Mouse (Mus musculus) CH12.LX (cell line): ENCODE measurements at regions not wholly inside any gene's neighbourhood (a gene's known extent, or its start where the extent isn't known, plus 50 kb on each side); places are given as distances from the start of the nearest gene placed in this dataset.

Source experiments
- DNase-seq: peaks from one replicate; pipeline ENCODE4 v3.0.0-alpha.2; 2013; ENCODE audit errors: extremely low read depth
- H3K27ac ChIP-seq: 2 replicates; pipeline ENCODE4 v1.5.1; 2012; ENCODE audit warnings: low read depth, mild to moderate bottlenecking, control low read depth, moderate library complexity; ENCODE audit not compliant: insufficient read depth
- H3K27me3 ChIP-seq: replicated peaks from 2 replicates; pipeline ENCODE3; 2012; ENCODE audit warnings: inconsistent platforms
- H3K36me3 ChIP-seq, 2 experiments: replicated peaks in 1 of 2; 2 replicates each; pipeline versions ENCODE3 to v1.6.1; 2012; ENCODE audit warnings: inconsistent platforms in 1 of 2, low read length in 1 of 2, mild to moderate bottlenecking in 1 of 2, mixed read lengths in 1 of 2, moderate library complexity in 1 of 2; ENCODE audit not compliant: control insufficient read depth in 1 of 2, insufficient read depth in 1 of 2
- H3K4me1 ChIP-seq, 2 experiments: 2 replicates each; pipeline ENCODE4 v1.6.1; 2012; ENCODE audit warnings: inconsistent platforms in 1 of 2, moderate library complexity in 1 of 2; ENCODE audit not compliant: insufficient read depth in 2 of 2, control insufficient read depth in 1 of 2
- H3K4me2 ChIP-seq: 2 replicates; pipeline ENCODE4 v1.6.1; 2012; ENCODE audit warnings: low read depth, mild to moderate bottlenecking, control low read depth; ENCODE audit not compliant: poor library complexity, insufficient read depth, severe bottlenecking
- H3K4me3 ChIP-seq, 3 experiments: fragments of 150-350 bp in 1 of 3; sonication (generic) in 1 of 3; replicated peaks in 1 of 3; 2 replicates each; pipeline versions ENCODE3 to v1.5.1; 2011 to 2012; ENCODE audit warnings: low read depth in 2 of 3, low read length in 2 of 3, mild to moderate bottlenecking in 2 of 3, moderate library complexity in 2 of 3, control low read depth in 1 of 3, improper control_type of control experiment in 1 of 3, inconsistent platforms in 1 of 3, mixed read lengths in 1 of 3; ENCODE audit not compliant: poor library complexity in 1 of 3
- H3K79me2 ChIP-seq: replicated peaks from 2 replicates; pipeline ENCODE4 v1.6.1; 2012; ENCODE audit warnings: mild to moderate bottlenecking, moderate library complexity; ENCODE audit not compliant: control insufficient read depth, poor library complexity, insufficient read depth, severe bottlenecking; ENCODE audit errors: extremely low read depth
- H3K9ac ChIP-seq: 2 replicates; pipeline ENCODE4 v1.6.1; 2012; ENCODE audit warnings: low read depth, mild to moderate bottlenecking, control low read depth, moderate library complexity; ENCODE audit not compliant: insufficient read depth
- H3K9me3 ChIP-seq: replicated peaks from 2 replicates; pipeline ENCODE3; 2012; ENCODE audit warnings: low read length, inconsistent platforms, mixed read lengths
- BHLHE40 ChIP-seq: IDR thresholded peaks from 2 replicates; pipeline ENCODE4 v1.6.1; 2011; ENCODE audit warnings: mild to moderate bottlenecking, low read depth, low read length, improper control_type of control experiment
- CHD1 ChIP-seq: IDR thresholded peaks from 2 replicates; pipeline ENCODE4 v1.6.1; 2012; ENCODE audit warnings: low read depth, low read length, improper control_type of control experiment, inconsistent platforms
- CHD2 ChIP-seq: IDR thresholded peaks from 2 replicates; pipeline ENCODE4 v1.6.1; 2011; ENCODE audit warnings: low read length, improper control_type of control experiment
- CTCF ChIP-seq, 2 experiments: IDR thresholded peaks in 1 of 2; conservative IDR thresholded peaks in 1 of 2; 2 replicates each; pipeline ENCODE4 v1.5.1; 2011 to 2012; ENCODE audit warnings: low read depth in 2 of 2, low read length in 2 of 2, improper control_type of control experiment in 1 of 2, inconsistent platforms in 1 of 2, mild to moderate bottlenecking in 1 of 2, moderate library complexity in 1 of 2
- ELF1 ChIP-seq: IDR thresholded peaks from 2 replicates; pipeline ENCODE4 v1.6.1; 2014; ENCODE audit warnings: low read depth, mild to moderate bottlenecking, inconsistent platforms, low read length, improper control_type of control experiment
- IRF4 ChIP-seq: IDR thresholded peaks from 2 replicates; pipeline ENCODE4 v1.6.1; 2014; ENCODE audit warnings: low read depth, mild to moderate bottlenecking, inconsistent platforms, low read length, improper control_type of control experiment
- JUN ChIP-seq: IDR thresholded peaks from 2 replicates; pipeline ENCODE4 v1.6.1; 2011; ENCODE audit warnings: low read depth, mild to moderate bottlenecking, low read length, improper control_type of control experiment, moderate library complexity; ENCODE audit not compliant: insufficient read depth
- JUND ChIP-seq: conservative IDR thresholded peaks from 2 replicates; pipeline ENCODE4 v1.6.1; 2011; ENCODE audit warnings: low read depth, low read length, improper control_type of control experiment
- KAT2A ChIP-seq: IDR thresholded peaks from 2 replicates; pipeline ENCODE4 v1.6.1; 2012; ENCODE audit warnings: low read length, improper control_type of control experiment, inconsistent platforms; ENCODE audit not compliant: insufficient replicate concordance
- MAFK ChIP-seq: IDR thresholded peaks from 2 replicates; pipeline ENCODE4 v1.6.1; 2011; ENCODE audit warnings: low read length, improper control_type of control experiment; ENCODE audit not compliant: insufficient replicate concordance
- MAX ChIP-seq: IDR thresholded peaks from 2 replicates; pipeline ENCODE4 v1.6.1; 2011; ENCODE audit warnings: low read length, improper control_type of control experiment
- MAZ ChIP-seq: IDR thresholded peaks from 2 replicates; pipeline ENCODE4 v1.6.1; 2012; ENCODE audit warnings: low read depth, mild to moderate bottlenecking, inconsistent platforms, low read length, improper control_type of control experiment, moderate library complexity
- MEF2A ChIP-seq: IDR thresholded peaks from 2 replicates; pipeline ENCODE4 v1.6.1; 2014; ENCODE audit warnings: low read depth, mild to moderate bottlenecking, inconsistent platforms, low read length, improper control_type of control experiment, borderline replicate concordance
- MXI1 ChIP-seq: IDR thresholded peaks from 2 replicates; pipeline ENCODE4 v1.6.1; 2011; ENCODE audit warnings: mild to moderate bottlenecking, low read depth, low read length, improper control_type of control experiment
- NELFE ChIP-seq: IDR thresholded peaks from 2 replicates; pipeline ENCODE4 v1.6.1; 2011; ENCODE audit warnings: low read depth, low read length, improper control_type of control experiment
- PAX5 ChIP-seq: IDR thresholded peaks from 2 replicates; pipeline ENCODE4 v1.6.1; 2012; ENCODE audit warnings: low read length, inconsistent platforms, mixed read lengths
- POLR2A ChIP-seq: IDR thresholded peaks from 2 replicates; pipeline ENCODE4 v1.6.1; 2011; ENCODE audit warnings: low read depth, mild to moderate bottlenecking, improper control_type of control experiment, low read length
- RAD21 ChIP-seq: IDR thresholded peaks from 2 replicates; pipeline ENCODE4 v1.6.1; 2011; ENCODE audit warnings: low read depth, mild to moderate bottlenecking, low read length, improper control_type of control experiment, moderate library complexity
- RCOR1 ChIP-seq: conservative IDR thresholded peaks from 2 replicates; pipeline ENCODE4 v1.6.1; 2012; ENCODE audit warnings: low read depth, mild to moderate bottlenecking, inconsistent platforms, low read length, improper control_type of control experiment
- SIN3A ChIP-seq: IDR thresholded peaks from 2 replicates; pipeline ENCODE4 v1.6.1; 2012; ENCODE audit warnings: low read length, improper control_type of control experiment, inconsistent platforms
- SMC3 ChIP-seq: IDR thresholded peaks from 2 replicates; pipeline ENCODE4 v1.6.1; 2011; ENCODE audit warnings: low read depth, low read length, improper control_type of control experiment
- TCF12 ChIP-seq: IDR thresholded peaks from 2 replicates; pipeline ENCODE4 v1.6.1; 2014; ENCODE audit warnings: low read depth, mild to moderate bottlenecking, inconsistent platforms, low read length, improper control_type of control experiment
- UBTF ChIP-seq: IDR thresholded peaks from 2 replicates; pipeline ENCODE4 v1.6.1; 2012; ENCODE audit warnings: low read depth, mild to moderate bottlenecking, inconsistent platforms, low read length, improper control_type of control experiment, moderate library complexity
- USF1 ChIP-seq: IDR thresholded peaks from 2 replicates; pipeline ENCODE4 v1.6.1; 2014; ENCODE audit warnings: low read depth, mild to moderate bottlenecking, inconsistent platforms, low read length, improper control_type of control experiment
- USF2 ChIP-seq: conservative IDR thresholded peaks from 2 replicates; pipeline ENCODE4 v1.6.1; 2011; ENCODE audit warnings: low read depth, low read length, improper control_type of control experiment
- ZC3H11A ChIP-seq: IDR thresholded peaks from 2 replicates; pipeline ENCODE4 v1.6.1; 2012; ENCODE audit warnings: low read depth, mild to moderate bottlenecking, inconsistent platforms, low read length, improper control_type of control experiment
- ZKSCAN1 ChIP-seq: IDR thresholded peaks from 2 replicates; pipeline ENCODE4 v1.6.1; 2012; ENCODE audit warnings: low read depth, inconsistent platforms, low read length, improper control_type of control experiment, borderline replicate concordance
- ZMIZ1 ChIP-seq: IDR thresholded peaks from 2 replicates; pipeline ENCODE4 v1.6.1; 2012; ENCODE audit warnings: low read depth, mild to moderate bottlenecking, inconsistent platforms, low read length, improper control_type of control experiment
- ZNF384 ChIP-seq: IDR thresholded peaks from 2 replicates; pipeline ENCODE4 v1.6.1; 2012; ENCODE audit warnings: low read depth, low read length, improper control_type of control experiment, inconsistent platforms
- dilution Hi-C: fragments of 300-500 bp; cut with MboI; formaldehyde crosslinking; loops from 2 replicates; pipeline ENCODE4 v1.14.3; 2020; ENCODE audit warnings: low sequenced_read_pairs; ENCODE audit not compliant: extremely low pct_unique_long_range_greater_than_20kb, extremely low pct_ligation_motif_present
- in situ Hi-C: fragments of 300-500 bp; cut with MboI; formaldehyde crosslinking; loops from 3 replicates; pipeline ENCODE4 v1.14.3; 2019; ENCODE audit warnings: low sequenced_read_pairs, low pct_ligation_motif_present, low pct_unique_long_range_greater_than_20kb, mixed read lengths

DNA sequence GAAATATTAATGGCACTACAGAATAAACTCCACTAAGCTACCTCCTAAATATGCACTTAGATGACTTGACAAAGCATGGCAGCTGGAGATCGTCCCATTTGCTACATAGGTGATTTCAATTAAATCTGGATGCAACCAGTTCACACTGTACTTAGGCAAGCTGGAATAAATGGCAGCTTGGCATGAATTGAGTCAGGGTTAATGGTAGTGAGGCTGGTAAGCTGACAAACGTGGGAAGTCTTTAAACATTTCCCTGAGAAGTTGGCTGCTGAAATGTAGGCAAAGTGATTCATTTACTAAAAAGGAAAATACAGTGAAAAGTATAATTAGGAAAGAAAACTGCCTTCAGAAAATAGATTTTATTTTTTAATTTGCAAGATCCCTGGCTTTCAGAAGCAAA is 2000.9 kb upstream of the Slc39a10 start:
- in situ Hi-C loops = no loop called here
- TF ChIP-seq USF2 (no peak), KAT2A (no peak), POLR2A (no peak), ELF1 (no peak)
- no peaks in the 10 kb centered on the region for H3K27me3 ChIP-seq
- H3K4me3 ChIP-seq = no peak overlapping the region
- DNase-seq = no peak
- no peak overlapping the region for H3K9ac ChIP-seq
- peaks cover 7% of the 10 kb centered on the region for H3K9me3 ChIP-seq
- dilution Hi-C loops = no loop called here
- no peaks in the 10 kb centered on the region for H3K79me2 ChIP-seq
- no peak overlapping the region for H3K27ac ChIP-seq
- H3K36me3 ChIP-seq = no peaks in the 10 kb centered on the region
- H3K4me2 ChIP-seq = no peak overlapping the region
- no peaks in the 10 kb centered on the region for H3K4me1 ChIP-seq

DNA sequence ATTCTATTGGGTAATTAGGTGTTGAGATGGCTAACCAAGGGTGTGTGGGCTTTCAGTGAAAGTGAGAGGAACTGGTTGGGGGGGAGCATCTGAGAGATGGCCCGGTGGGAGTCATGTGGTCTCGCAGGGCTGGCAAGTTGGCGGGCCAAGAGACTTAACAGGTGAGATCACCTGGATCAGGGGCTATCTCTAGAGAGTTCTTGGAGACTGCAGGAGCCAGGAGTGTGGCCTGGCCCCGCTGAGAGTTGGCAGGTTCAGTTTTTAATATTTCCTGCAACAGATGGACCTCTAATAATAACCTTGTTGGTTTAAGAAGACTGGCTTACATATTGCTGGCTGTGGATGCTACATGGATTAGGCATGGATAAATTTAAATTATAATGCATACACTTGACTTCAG is 1984.0 kb upstream of the Tmeff2 start:
- TF ChIP-seq CTCF (conservative IDR thresholded peaks at IDR 0.05 in 1 of 2, IDR thresholded peaks at IDR 0.05 in 1 of 2; ENCODE audit: low read depth in 2 of 2, low read length in 2 of 2) = no peak
- no peak for TF ChIP-seq BHLHE40
- no peak for TF ChIP-seq MEF2A
- TF ChIP-seq RAD21 = no peak
- TF ChIP-seq ELF1 = no peak
- no peak for TF ChIP-seq MXI1
- no peak for TF ChIP-seq ZC3H11A
- no peak for TF ChIP-seq CHD2
- no peak for TF ChIP-seq ZMIZ1
- no peak for TF ChIP-seq MAFK
- TF ChIP-seq JUND = no peak
- no peak for TF ChIP-seq USF2
- no peak for TF ChIP-seq SIN3A
- TF ChIP-seq TCF12 = no peak
- no peak for TF ChIP-seq MAX
- TF ChIP-seq, all 38 proteins: peak for 0
- Histone ChIP-seq H3K9me3 (peaks cover 7% of the 10 kb centered on the region), H3K27me3 (no peaks in the 10 kb centered on the region), H3K36me3 (no peaks in the 10 kb centered on the region), H3K79me2 (no peaks in the 10 kb centered on the region), H3K4me3 (no peak overlapping the region), H3K27ac (no peak overlapping the region), H3K9ac (no peak overlapping the region), H3K4me1 (no peaks in the 10 kb centered on the region), H3K4me2 (no peak overlapping the region)
- dilution Hi-C loops (no loop called here), in situ Hi-C loops (no loop called here)
- DNase-seq = no peak

- no peak for TF ChIP-seq SIN3A
- no peak for TF ChIP-seq MAZ
- TF ChIP-seq RCOR1 = no peak
- no peak for TF ChIP-seq TCF12
- TF ChIP-seq ZNF384 = no peak
- no peak for TF ChIP-seq IRF4
- no peak for TF ChIP-seq USF1
- no peak for TF ChIP-seq NELFE
- TF ChIP-seq CHD1 = no peak
- TF ChIP-seq ZC3H11A = no peak
- TF ChIP-seq ZMIZ1 = no peak
- TF ChIP-seq ZKSCAN1 = no peak
- TF ChIP-seq PAX5 = no peak
- no peak for TF ChIP-seq RAD21
- no peak for TF ChIP-seq UBTF
- TF ChIP-seq SMC3 = no peak
- no peak for TF ChIP-seq JUN
- TF ChIP-seq, all 38 proteins: peak for 0
These were observed 1957.3 kb upstream of the Tmeff2 start for GRCm38 (mm10) chr1:48943126-48943525.

More at GRCm38 (mm10) chr1:48943126-48943525, 1957.3 kb upstream of the Tmeff2 start:
- Histone ChIP-seq H3K9me3 (peaks cover 12% of the 10 kb centered on the region), H3K9ac (no peak overlapping the region), H3K4me2 (no peak overlapping the region), H3K27ac (no peak overlapping the region), H3K79me2 (no peaks in the 10 kb centered on the region), H3K4me3 (no peak overlapping the region), H3K27me3 (no peaks in the 10 kb centered on the region), H3K36me3 (no peaks in the 10 kb centered on the region), H3K4me1 (no peaks in the 10 kb centered on the region)
- dilution Hi-C loops = no loop called here
- no peak for DNase-seq
- in situ Hi-C loops = no loop called here
